Mouse (Mus musculus) olfactory bulb, adult 2 months (tissue): ENCODE data around the gene Cyp46a1.

ENCODE experiments used
- CTCF ChIP-seq: fragments of 200-500 bp; IDR thresholded peaks from 2 replicates; pipeline ENCODE4 v1.5.1; 2012; ENCODE audit warnings: low read depth, mild to moderate bottlenecking, low read length, moderate library complexity; ENCODE audit not compliant: insufficient read depth
- POLR2A ChIP-seq: fragments of 200-500 bp; IDR thresholded peaks from 2 replicates; pipeline ENCODE4 v1.6.1; 2012; ENCODE audit warnings: mild to moderate bottlenecking, low read depth, low read length, moderate library complexity; ENCODE audit not compliant: insufficient read depth

DNA sequence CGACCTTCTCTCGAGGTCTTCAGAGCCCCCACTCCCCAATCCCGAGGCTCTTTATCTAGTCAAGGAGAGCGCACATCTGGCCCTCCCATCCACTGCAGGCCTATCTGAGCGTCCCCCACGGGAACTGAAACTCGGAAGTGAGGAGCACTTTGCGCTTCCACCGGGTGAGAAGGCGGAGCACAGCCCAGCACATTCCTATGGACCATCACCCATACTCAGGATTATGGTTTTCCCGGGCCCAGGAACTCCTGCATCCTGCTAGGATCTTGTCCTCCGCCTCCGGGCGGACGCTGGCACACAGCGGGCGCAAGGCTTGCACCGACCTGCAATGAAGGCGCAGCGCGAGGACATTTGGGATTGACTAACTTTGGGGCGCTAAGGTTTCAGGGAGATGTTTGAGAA is 699 bp upstream of the Cyp46a1 start:
- no peak for TF ChIP-seq CTCF
- TF ChIP-seq POLR2A: no peak
